Mouse (Mus musculus): ENCODE data around the gene Ear6.
"Not testable (repeated sequence)": the region's sequence is repeated elsewhere in the genome, so short reads cannot be mapped to it uniquely, and the experiment has no call there.

The Ear6 gene

DNA sequence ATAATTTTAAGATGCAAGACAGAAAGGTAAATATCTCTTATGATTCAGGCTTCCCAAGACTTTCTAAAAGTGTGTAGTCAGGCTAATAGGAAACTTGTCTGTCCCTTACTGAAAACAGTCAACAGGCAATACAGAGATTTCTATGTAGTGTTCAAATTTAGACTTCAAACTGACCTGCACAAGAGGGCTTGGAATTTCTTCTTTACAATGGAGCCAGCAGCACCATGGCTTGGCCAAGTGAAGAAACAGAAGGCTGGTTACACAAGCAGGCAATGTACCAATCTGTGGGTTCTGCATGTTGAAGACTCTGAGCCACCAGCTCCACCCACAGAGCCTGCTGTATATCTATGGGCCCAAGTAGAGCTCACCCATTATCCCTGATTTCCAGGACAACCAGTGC lies at the start of gene Ear6:
Ear6 (plus strand) TSS at position 301 of the 400 bp plus-strand sequence.
- DNase-seq = no peak

DNA sequence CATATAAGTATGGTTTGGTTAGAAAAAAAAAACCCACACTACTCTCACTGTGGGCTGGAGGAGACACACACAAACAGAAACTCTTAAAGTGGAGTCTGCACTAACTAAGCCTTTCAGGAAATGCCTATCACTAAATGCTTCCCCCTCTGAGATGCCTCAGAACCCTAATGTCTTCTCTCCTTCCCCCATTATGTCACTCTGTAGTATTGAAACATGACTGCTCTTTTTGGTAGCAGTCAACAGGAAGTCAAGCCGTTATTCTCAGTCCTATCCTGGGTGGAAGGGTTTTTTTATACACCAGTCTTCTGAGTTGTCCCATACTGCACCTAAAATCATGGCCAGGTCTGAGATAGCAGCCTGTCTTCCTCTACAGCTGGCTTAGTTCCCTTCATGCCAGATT lies 26.9 kb upstream of the Ear6 start:
- DNase-seq = no peak

DNA sequence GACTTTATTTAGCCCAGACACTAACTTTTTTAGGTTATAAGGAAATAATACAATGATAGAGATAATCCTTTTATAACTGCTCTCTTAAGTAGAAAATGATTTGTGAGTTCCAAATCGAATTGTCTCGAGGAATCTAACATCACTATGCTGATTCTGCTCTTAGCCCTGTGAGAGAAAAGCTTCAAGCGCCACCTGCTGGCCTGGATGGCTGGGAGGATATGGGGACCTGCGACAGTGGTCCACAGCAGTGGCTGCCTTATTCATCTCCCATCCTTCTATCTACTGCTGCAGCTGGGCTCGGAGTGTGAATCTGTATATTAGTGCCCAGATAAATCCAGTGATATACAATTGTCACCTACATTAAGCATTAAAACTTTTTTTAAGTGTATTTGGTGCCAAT lies 25.7 kb upstream of the Ear6 start:
- not testable (repeated sequence) for DNase-seq

- no peak for DNase-seq
Measured at GRCm38 (mm10) chr14:51829188-51829587, 24.3 kb upstream of the Ear6 start.

DNA sequence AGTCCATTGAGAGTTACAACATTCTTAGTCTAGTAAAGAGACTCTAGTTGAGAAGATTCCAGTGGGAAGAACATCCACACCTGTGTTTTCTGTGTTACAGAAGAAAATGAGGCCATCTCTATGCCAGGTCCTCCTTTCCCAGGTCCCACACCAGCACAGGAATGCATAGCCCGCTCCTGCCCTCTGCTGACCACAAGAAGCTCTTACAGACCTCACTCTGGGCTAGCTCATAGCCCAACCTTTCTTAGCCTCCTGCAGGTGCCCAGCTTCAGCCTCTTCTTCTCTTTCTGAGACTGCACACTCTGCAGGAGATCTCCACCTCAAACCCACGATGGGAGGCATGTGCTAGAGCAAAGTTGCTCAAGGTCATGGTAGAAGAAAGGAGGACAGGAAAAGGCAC lies 15.0 kb upstream of the Ear6 start:
- DNase-seq = not testable (repeated sequence)

- no peak for DNase-seq
Measured at GRCm38 (mm10) chr14:51842250-51842649, 11.2 kb upstream of the Ear6 start.

GRCm38 (mm10) chr14:51842781-51843180 lies 10.7 kb upstream of the Ear6 start:
- no peak for DNase-seq

DNA sequence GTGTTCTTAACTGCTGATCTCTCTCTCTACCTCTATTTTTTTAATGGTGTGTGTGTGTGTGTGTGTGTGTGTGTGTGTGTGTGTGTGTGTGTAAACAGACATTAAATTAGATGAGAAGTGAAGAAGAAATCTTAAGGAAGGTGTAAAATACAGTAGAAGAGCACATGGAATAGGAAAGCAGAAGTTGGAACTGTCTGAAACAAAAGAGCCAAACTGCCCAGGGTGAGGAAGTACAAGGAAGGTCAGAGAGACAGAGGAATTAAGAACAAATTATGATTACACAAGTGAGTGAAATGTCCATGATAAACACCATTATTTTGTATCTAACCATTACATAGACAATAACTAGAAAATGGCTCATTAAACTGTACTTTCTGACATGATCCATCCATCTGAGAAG lies 9.6 kb upstream of the Ear6 start:
- DNase-seq = no peak

GRCm38 (mm10) chr14:51846566-51846965 lies 6.9 kb upstream of the Ear6 start:
- DNase-seq = no peak

- not testable (repeated sequence) for DNase-seq
Measured at GRCm38 (mm10) chr14:51851006-51851405, 2.5 kb upstream of the Ear6 start.

- DNase-seq = not testable (repeated sequence)
Measured at GRCm38 (mm10) chr14:51855280-51855679, 1.8 kb downstream of the Ear6 start.

DNA sequence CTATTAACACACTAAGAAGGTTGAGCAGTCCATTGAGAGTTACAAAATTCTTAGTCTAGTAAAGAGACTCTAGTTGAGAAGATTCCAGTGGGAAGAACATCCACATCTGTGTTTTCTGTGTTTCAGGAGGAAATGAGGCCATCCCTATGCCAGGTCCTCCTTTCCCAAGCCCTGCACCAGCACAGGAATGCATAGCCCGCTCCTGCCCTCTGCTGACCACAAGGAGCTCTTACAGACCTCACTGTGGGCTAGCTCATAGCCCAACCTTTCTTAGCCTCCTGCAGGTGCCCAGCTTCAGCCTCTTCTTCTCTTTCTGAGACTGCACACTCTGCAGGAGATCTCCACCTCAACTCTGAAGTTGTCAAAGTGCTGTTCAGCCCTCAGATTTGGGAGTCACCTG lies 10.1 kb downstream of the Ear6 start:
- not testable (repeated sequence) for DNase-seq

DNA sequence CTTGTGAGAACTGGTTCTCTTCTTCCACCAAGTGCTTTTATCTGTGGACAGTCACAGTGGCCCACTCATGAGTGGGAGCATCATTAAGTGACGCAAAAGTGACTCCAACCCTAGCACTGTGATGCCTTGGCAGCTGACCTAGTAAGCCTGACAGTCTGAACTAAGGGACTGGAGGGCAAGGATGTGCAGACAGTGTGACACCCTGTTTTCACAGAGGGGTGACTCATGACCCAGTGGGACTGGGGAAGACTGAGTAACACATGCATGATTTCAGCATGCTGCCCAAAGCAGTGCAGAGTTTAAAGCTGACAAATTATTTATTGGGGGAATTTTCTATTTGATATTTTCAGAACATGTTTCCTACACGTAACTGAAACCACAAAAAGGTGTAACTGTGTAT lies 17.3 kb downstream of the Ear6 start:
- no peak for DNase-seq

GRCm38 (mm10) chr14:51871741-51872140 lies 18.2 kb downstream of the Ear6 start:
- no peak for DNase-seq

- DNase-seq = no peak
Measured at GRCm38 (mm10) chr14:51877517-51877916, 24.0 kb downstream of the Ear6 start.

DNA sequence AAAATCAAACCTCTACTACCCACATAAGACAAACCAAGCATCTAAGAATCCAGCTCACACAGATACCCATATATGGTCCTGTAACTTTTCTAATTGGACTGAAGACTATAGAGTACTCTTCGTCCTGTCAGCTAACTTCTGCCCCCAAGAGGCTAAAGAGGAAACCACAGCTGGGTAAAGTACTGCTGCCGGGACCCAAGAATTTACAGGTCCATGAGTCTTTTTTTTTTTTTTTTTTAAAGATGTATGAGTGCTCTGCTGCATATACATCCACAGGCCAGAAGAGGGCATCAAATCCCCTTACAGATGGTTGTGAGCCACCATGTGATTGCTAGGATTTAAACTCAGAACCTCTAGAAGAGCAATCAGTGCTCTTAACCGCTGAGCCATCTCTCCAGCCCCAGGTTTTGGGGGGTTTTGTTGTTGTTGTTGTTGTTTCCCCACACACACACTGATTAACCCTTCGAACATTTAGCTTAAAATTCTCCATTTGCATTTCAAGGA lies 30.1 kb downstream of the Ear6 start:
- peak; percentile 44 for DNase-seq

- DNase-seq = no peak
Measured at GRCm38 (mm10) chr14:51884031-51884544, 30.6 kb downstream of the Ear6 start.

GRCm38 (mm10) chr14:51884598-51885331 lies 31.3 kb downstream of the Ear6 start, which contains the start of gene Mettl17:
Gene Mettl17, plus strand, starts transcription at chr14:51884842.
- peak; percentile 90 for DNase-seq

GRCm38 (mm10) chr14:51886051-51886450 lies 32.6 kb downstream of the Ear6 start:
- DNase-seq = no peak

DNA sequence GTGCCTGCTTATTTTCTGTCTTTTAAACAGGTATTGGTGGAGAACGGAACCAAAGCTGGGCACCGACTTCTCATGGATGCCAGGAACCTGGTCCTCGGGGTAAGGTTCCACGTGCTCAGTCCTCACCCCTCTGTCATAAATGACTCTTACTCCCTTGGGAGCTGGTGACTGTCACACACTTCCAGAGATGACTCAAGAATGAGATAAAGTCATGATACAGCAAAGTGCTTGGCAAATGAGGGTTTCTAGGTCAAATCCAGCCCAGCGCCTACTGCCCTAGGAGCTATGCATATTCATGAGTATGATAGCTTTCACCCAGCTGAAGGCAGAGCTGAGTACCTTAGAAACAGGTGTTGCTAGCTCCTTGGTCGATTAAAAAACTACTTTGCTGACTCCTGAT lies 36.3 kb downstream of the Ear6 start:
- no peak for DNase-seq

DNA sequence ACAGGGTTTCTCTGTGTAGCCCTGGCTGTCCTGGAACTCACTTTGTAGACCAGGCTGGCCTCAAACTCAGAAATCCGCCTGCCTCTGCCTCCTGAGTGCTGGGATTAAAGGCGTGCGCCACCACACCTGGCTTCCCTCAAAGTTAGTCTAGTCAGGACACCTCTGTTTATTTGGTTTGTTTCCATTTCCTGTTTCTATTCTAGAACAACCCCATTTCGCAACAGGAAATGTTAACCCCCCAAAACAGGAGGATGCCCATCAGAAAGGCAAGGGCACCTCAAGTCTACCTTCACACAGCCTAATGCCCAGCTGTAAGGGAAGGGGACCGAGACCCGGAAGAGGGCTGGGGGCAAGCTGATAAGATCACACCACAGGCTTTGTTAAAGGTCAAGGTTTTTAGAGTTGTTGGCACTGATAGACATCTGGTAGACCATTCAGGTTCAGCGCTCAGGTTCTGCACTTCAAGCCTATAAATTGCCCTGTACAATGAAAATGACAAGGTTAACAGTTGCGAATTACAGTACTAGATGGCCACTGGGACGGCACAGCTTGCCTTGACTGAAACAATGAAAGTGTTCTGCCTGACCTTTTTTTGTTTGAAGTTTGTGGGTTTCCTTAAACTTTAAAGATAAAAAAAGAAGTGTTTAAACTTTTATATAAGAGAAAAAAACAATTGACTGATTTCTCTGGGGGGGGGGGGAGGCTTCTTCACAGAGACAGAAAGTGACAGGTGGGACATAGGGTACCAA lies 38.9 kb downstream of the Ear6 start, which contains the start of gene Slc39a2:
Slc39a2 (plus strand) TSS at position 699 of the 749 bp plus-strand sequence.
- no peak for DNase-seq

- DNase-seq = no peak
Measured at GRCm38 (mm10) chr14:51893094-51893794, 39.7 kb downstream of the Ear6 start.

GRCm38 (mm10) chr14:51893809-51894208 lies 40.3 kb downstream of the Ear6 start:
- DNase-seq = no peak
